Mouse (Mus musculus) heart, embryonic 10.5 days (tissue): ENCODE measurements around the gene Sorbs1. TPM values are rescaled to one million over a fixed set of nuclear protein-coding genes. Genes with fewer than 3 reads are reported as not detected.

Experiments used
- DNase-seq: peaks from one replicate; pipeline ENCODE4 v3.0.0-alpha.2; 2017; ENCODE audit warnings: low spot score
- H3K27ac ChIP-seq: fragments of 300-500 bp; sonication (generic); 2 replicates; pipeline ENCODE4 v1.5.1; 2016; ENCODE audit warnings: mild to moderate bottlenecking
- H3K27me3 ChIP-seq: fragments of 300-500 bp; sonication (generic); 2 replicates; pipeline ENCODE4 v1.6.1; 2016; ENCODE audit warnings: mild to moderate bottlenecking; ENCODE audit not compliant: poor library complexity, insufficient read depth, severe bottlenecking
- H3K36me3 ChIP-seq: fragments of 300-500 bp; sonication (generic); 2 replicates; pipeline ENCODE4 v1.6.1; 2016; ENCODE audit warnings: mild to moderate bottlenecking, moderate library complexity
- H3K4me1 ChIP-seq: fragments of 300-500 bp; sonication (generic); 2 replicates; pipeline ENCODE4 v1.6.1; 2016; ENCODE audit warnings: mild to moderate bottlenecking
- H3K4me3 ChIP-seq: fragments of 300-500 bp; sonication (generic); 2 replicates; pipeline ENCODE4 v1.5.1; 2016; ENCODE audit warnings: mild to moderate bottlenecking, moderate library complexity
- H3K9me3 ChIP-seq: fragments of 300-500 bp; sonication (generic); 2 replicates; pipeline ENCODE4 v1.6.1; 2016; ENCODE audit warnings: mild to moderate bottlenecking, moderate library complexity
- WGBS: fragments of 180-500 bp; shearing (Covaris S2); methylation state at CpG from one replicate; pipeline ENCODE4 v1.1.7; 2016; 5-methylcytosine and 5-hydroxymethylcytosine counted together
- polyA plus RNA-seq: library from polyadenylated mRNA; unstranded; fragments of >200 nt; fragmentation: Nextera tagmentation; extraction: Ambion mirVana; gene quantifications from 2 replicates; pipeline ENCODE4 v1.2.1, GENCODE M21; 2016

Sorbs1 gene
- polyA plus RNA-seq, 1 experiment from 2014 or later = 71.2 TPM

GRCm38 (mm10) chr19:40278372-40279023 is 235.1 kb downstream of the Sorbs1 start:
- no peaks in the 10 kb centered on the region for H3K27me3 ChIP-seq
- DNase-seq = no peak
- peaks cover 12% of the 10 kb centered on the region for H3K4me1 ChIP-seq
- WGBS = 32% methylated on average over 8 of the region's 8 CpGs
- H3K4me3 ChIP-seq = no peak overlapping the region
- peak overlapping the region; percentile 89 for H3K27ac ChIP-seq
- no peaks in the 10 kb centered on the region for H3K36me3 ChIP-seq
- no peaks in the 10 kb centered on the region for H3K9me3 ChIP-seq

GRCm38 (mm10) chr19:40277494-40277893 is 236.1 kb downstream of the Sorbs1 start:
- WGBS = 86% methylated on average over 8 of the region's 8 CpGs
- H3K27me3 ChIP-seq = no peaks in the 10 kb centered on the region
- H3K27ac ChIP-seq = peak overlapping the region; percentile 89; the same call in 1 of the 2 replicates
- DNase-seq = no peak
- no peak overlapping the region for H3K4me3 ChIP-seq
- H3K36me3 ChIP-seq = no peaks in the 10 kb centered on the region
- H3K9me3 ChIP-seq = no peaks in the 10 kb centered on the region
- H3K4me1 ChIP-seq = peaks cover 12% of the 10 kb centered on the region

GRCm38 (mm10) chr19:40275401-40276188 is 238.0 kb downstream of the Sorbs1 start:
- no peaks in the 10 kb centered on the region for H3K9me3 ChIP-seq
- 83% methylated on average over 14 of the region's 14 CpGs for WGBS
- peaks cover 18% of the 10 kb centered on the region for H3K4me1 ChIP-seq
- H3K4me3 ChIP-seq = no peak overlapping the region
- H3K27me3 ChIP-seq = no peaks in the 10 kb centered on the region
- H3K36me3 ChIP-seq = no peaks in the 10 kb centered on the region
- H3K27ac ChIP-seq = 0 out of 2 replicates have a peak overlapping the region, but pooled peaks have one; percentile 12
- DNase-seq = no peak

GRCm38 (mm10) chr19:40272674-40273073 is 240.9 kb downstream of the Sorbs1 start:
- Histone ChIP-seq H3K36me3 (no peaks in the 10 kb centered on the region), H3K9me3 (no peaks in the 10 kb centered on the region), H3K27ac (no peak overlapping the region), H3K4me1 (peaks cover 17% of the 10 kb centered on the region), H3K27me3 (no peaks in the 10 kb centered on the region), H3K4me3 (no peak overlapping the region)
- no peak for DNase-seq
- WGBS = 41% methylated on average over 13 of the region's 13 CpGs

GRCm38 (mm10) chr19:40271308-40271892 is 242.2 kb downstream of the Sorbs1 start, which contains the start of gene Pdlim1:
Gene Pdlim1 (minus strand): TSS chr19:40271842.
- Histone ChIP-seq H3K9me3 (no peaks in the 10 kb centered on the region), H3K4me3 (peak within 1 kb of the TSS; percentile 86), H3K36me3 (peaks cover 2% of the 10 kb centered on the region; the same call in 1 of the 2 replicates), H3K4me1 (peaks cover 24% of the 10 kb centered on the region), H3K27me3 (no peaks in the 10 kb centered on the region), H3K27ac (peak within 1 kb of the TSS; percentile 95)
- WGBS = under 1% methylated on average over 53 of the region's 54 CpGs
- DNase-seq = peak; percentile 92

- no peaks in the 10 kb centered on the region for H3K9me3 ChIP-seq
- WGBS = 4% methylated on average over 63 of the region's 63 CpGs
- H3K36me3 ChIP-seq = peaks cover 2% of the 10 kb centered on the region; the same call in 1 of the 2 replicates
- H3K4me1 ChIP-seq = peaks cover 24% of the 10 kb centered on the region
- H3K27ac ChIP-seq = peak overlapping the region; percentile 95
- DNase-seq = no peak
- H3K4me3 ChIP-seq = peak overlapping the region; percentile 86
- no peaks in the 10 kb centered on the region for H3K27me3 ChIP-seq
Observed at GRCm38 (mm10) chr19:40270351-40271307, 242.9 kb downstream of the Sorbs1 start.

GRCm38 (mm10) chr19:40269526-40269925 is 244.1 kb downstream of the Sorbs1 start:
- H3K36me3 ChIP-seq = peaks cover 6% of the 10 kb centered on the region; the same call in 1 of the 2 replicates
- H3K4me3 ChIP-seq = peak overlapping the region; percentile 86
- H3K9me3 ChIP-seq = no peaks in the 10 kb centered on the region
- WGBS = 60% methylated on average over 5 of the region's 5 CpGs
- H3K4me1 ChIP-seq = peaks cover 24% of the 10 kb centered on the region
- 0 out of 2 replicates have a peak overlapping the region, but pooled peaks have one; percentile 42 for H3K27ac ChIP-seq
- DNase-seq = no peak
- H3K27me3 ChIP-seq = no peaks in the 10 kb centered on the region

- DNase-seq = no peak
- no peak overlapping the region for H3K27ac ChIP-seq
- WGBS = 72% methylated on average over 3 of the region's 3 CpGs
- no peaks in the 10 kb centered on the region for H3K9me3 ChIP-seq
- H3K36me3 ChIP-seq = peaks cover 6% of the 10 kb centered on the region; the same call in 1 of the 2 replicates
- H3K4me3 ChIP-seq = no peak overlapping the region
- H3K4me1 ChIP-seq = peaks cover 24% of the 10 kb centered on the region
- no peaks in the 10 kb centered on the region for H3K27me3 ChIP-seq
Observed at GRCm38 (mm10) chr19:40268493-40268892, 245.1 kb downstream of the Sorbs1 start.

GRCm38 (mm10) chr19:40267380-40267779 is 246.2 kb downstream of the Sorbs1 start:
- WGBS = 90% methylated on average over 1 of the region's 1 CpGs
- H3K4me3 ChIP-seq = no peak overlapping the region

GRCm38 (mm10) chr19:40259485-40259884 is 254.1 kb downstream of the Sorbs1 start:
- H3K27me3 ChIP-seq = no peaks in the 10 kb centered on the region
- H3K36me3 ChIP-seq = peaks cover 17% of the 10 kb centered on the region
- peaks cover 52% of the 10 kb centered on the region for H3K4me1 ChIP-seq
- 48% methylated on average over 1 of the region's 1 CpGs for WGBS
- no peak overlapping the region for H3K4me3 ChIP-seq
- no peaks in the 10 kb centered on the region for H3K9me3 ChIP-seq
- H3K27ac ChIP-seq = no peak overlapping the region
- no peak for DNase-seq

More at GRCm38 (mm10) chr19:40267380-40267779, 246.2 kb downstream of the Sorbs1 start:
- Histone ChIP-seq H3K36me3 (peaks cover 6% of the 10 kb centered on the region; the same call in 1 of the 2 replicates), H3K9me3 (no peaks in the 10 kb centered on the region), H3K27ac (peak overlapping the region; percentile 57), H3K27me3 (no peaks in the 10 kb centered on the region), H3K4me1 (peaks cover 24% of the 10 kb centered on the region)
- no peak for DNase-seq

- peaks cover 64% of the 10 kb centered on the region for H3K4me1 ChIP-seq
- H3K36me3 ChIP-seq = peaks cover 17% of the 10 kb centered on the region
- WGBS = 48% methylated on average over 4 of the region's 4 CpGs
- DNase-seq = no peak
- no peaks in the 10 kb centered on the region for H3K27me3 ChIP-seq
- H3K27ac ChIP-seq = peak overlapping the region; percentile 52; the same call in 1 of the 2 replicates
- no peaks in the 10 kb centered on the region for H3K9me3 ChIP-seq
- no peak overlapping the region for H3K4me3 ChIP-seq
Observed at GRCm38 (mm10) chr19:40257396-40257795, 256.2 kb downstream of the Sorbs1 start.
